Mouse (Mus musculus) CH12.LX (cell line): ENCODE measurements around the gene Tada3. TPM values are rescaled to one million over a fixed set of nuclear protein-coding genes. Genes with fewer than 3 reads are reported as not detected.

Experiments
- DNase-seq: peaks from one replicate; pipeline ENCODE4 v3.0.0-alpha.2; 2013; ENCODE audit errors: extremely low read depth
- H3K27ac ChIP-seq: 2 replicates; pipeline ENCODE4 v1.5.1; 2012; ENCODE audit warnings: low read depth, mild to moderate bottlenecking, control low read depth, moderate library complexity; ENCODE audit not compliant: insufficient read depth
- H3K27me3 ChIP-seq: replicated peaks from 2 replicates; pipeline ENCODE3; 2012; ENCODE audit warnings: inconsistent platforms
- H3K36me3 ChIP-seq, 2 experiments: replicated peaks in 1 of 2; 2 replicates each; pipeline versions ENCODE3 to v1.6.1; 2012; ENCODE audit warnings: inconsistent platforms in 1 of 2, low read length in 1 of 2, mild to moderate bottlenecking in 1 of 2, mixed read lengths in 1 of 2, moderate library complexity in 1 of 2; ENCODE audit not compliant: control insufficient read depth in 1 of 2, insufficient read depth in 1 of 2
- H3K4me1 ChIP-seq, 2 experiments: 2 replicates each; pipeline ENCODE4 v1.6.1; 2012; ENCODE audit warnings: inconsistent platforms in 1 of 2, moderate library complexity in 1 of 2; ENCODE audit not compliant: insufficient read depth in 2 of 2, control insufficient read depth in 1 of 2
- H3K4me2 ChIP-seq: 2 replicates; pipeline ENCODE4 v1.6.1; 2012; ENCODE audit warnings: low read depth, mild to moderate bottlenecking, control low read depth; ENCODE audit not compliant: poor library complexity, insufficient read depth, severe bottlenecking
- H3K4me3 ChIP-seq, 3 experiments: fragments of 150-350 bp in 1 of 3; sonication (generic) in 1 of 3; replicated peaks in 1 of 3; 2 replicates each; pipeline versions ENCODE3 to v1.5.1; 2011 to 2012; ENCODE audit warnings: low read depth in 2 of 3, low read length in 2 of 3, mild to moderate bottlenecking in 2 of 3, moderate library complexity in 2 of 3, control low read depth in 1 of 3, improper control_type of control experiment in 1 of 3, inconsistent platforms in 1 of 3, mixed read lengths in 1 of 3; ENCODE audit not compliant: poor library complexity in 1 of 3
- H3K79me2 ChIP-seq: replicated peaks from 2 replicates; pipeline ENCODE4 v1.6.1; 2012; ENCODE audit warnings: mild to moderate bottlenecking, moderate library complexity; ENCODE audit not compliant: control insufficient read depth, poor library complexity, insufficient read depth, severe bottlenecking; ENCODE audit errors: extremely low read depth
- H3K9ac ChIP-seq: 2 replicates; pipeline ENCODE4 v1.6.1; 2012; ENCODE audit warnings: low read depth, mild to moderate bottlenecking, control low read depth, moderate library complexity; ENCODE audit not compliant: insufficient read depth
- H3K9me3 ChIP-seq: replicated peaks from 2 replicates; pipeline ENCODE3; 2012; ENCODE audit warnings: low read length, inconsistent platforms, mixed read lengths
- CTCF ChIP-seq, 2 experiments: IDR thresholded peaks in 1 of 2; conservative IDR thresholded peaks in 1 of 2; 2 replicates each; pipeline ENCODE4 v1.5.1; 2011 to 2012; ENCODE audit warnings: low read depth in 2 of 2, low read length in 2 of 2, improper control_type of control experiment in 1 of 2, inconsistent platforms in 1 of 2, mild to moderate bottlenecking in 1 of 2, moderate library complexity in 1 of 2
- E2F4 ChIP-seq: IDR thresholded peaks from 2 replicates; pipeline ENCODE4 v1.6.1; 2011; ENCODE audit warnings: low read depth, low read length, improper control_type of control experiment; ENCODE audit not compliant: insufficient replicate concordance
- EP300 ChIP-seq: IDR thresholded peaks from 2 replicates; pipeline ENCODE4 v1.6.1; 2011; ENCODE audit warnings: low read length, improper control_type of control experiment
- ETS1 ChIP-seq: conservative IDR thresholded peaks from 2 replicates; pipeline ENCODE4 v1.6.1; 2012; ENCODE audit warnings: low read depth, mild to moderate bottlenecking, inconsistent platforms, low read length, improper control_type of control experiment, moderate library complexity
- HCFC1 ChIP-seq: IDR thresholded peaks from 2 replicates; pipeline ENCODE4 v1.6.1; 2012; ENCODE audit warnings: low read depth, mild to moderate bottlenecking, inconsistent platforms, low read length, improper control_type of control experiment
- JUND ChIP-seq: conservative IDR thresholded peaks from 2 replicates; pipeline ENCODE4 v1.6.1; 2011; ENCODE audit warnings: low read depth, low read length, improper control_type of control experiment
- MAZ ChIP-seq: IDR thresholded peaks from 2 replicates; pipeline ENCODE4 v1.6.1; 2012; ENCODE audit warnings: low read depth, mild to moderate bottlenecking, inconsistent platforms, low read length, improper control_type of control experiment, moderate library complexity
- MEF2A ChIP-seq: IDR thresholded peaks from 2 replicates; pipeline ENCODE4 v1.6.1; 2014; ENCODE audit warnings: low read depth, mild to moderate bottlenecking, inconsistent platforms, low read length, improper control_type of control experiment, borderline replicate concordance
- NRF1 ChIP-seq: IDR thresholded peaks from 2 replicates; pipeline ENCODE4 v1.6.1; 2014; ENCODE audit warnings: low read depth, mild to moderate bottlenecking, inconsistent platforms, low read length, improper control_type of control experiment, moderate library complexity
- POLR2A ChIP-seq: IDR thresholded peaks from 2 replicates; pipeline ENCODE4 v1.6.1; 2011; ENCODE audit warnings: low read depth, mild to moderate bottlenecking, improper control_type of control experiment, low read length
- RAD21 ChIP-seq: IDR thresholded peaks from 2 replicates; pipeline ENCODE4 v1.6.1; 2011; ENCODE audit warnings: low read depth, mild to moderate bottlenecking, low read length, improper control_type of control experiment, moderate library complexity
- TBP ChIP-seq: conservative IDR thresholded peaks from 2 replicates; pipeline ENCODE4 v1.6.1; 2011; ENCODE audit warnings: low read depth, low read length, improper control_type of control experiment
- UBTF ChIP-seq: IDR thresholded peaks from 2 replicates; pipeline ENCODE4 v1.6.1; 2012; ENCODE audit warnings: low read depth, mild to moderate bottlenecking, inconsistent platforms, low read length, improper control_type of control experiment, moderate library complexity
- ZC3H11A ChIP-seq: IDR thresholded peaks from 2 replicates; pipeline ENCODE4 v1.6.1; 2012; ENCODE audit warnings: low read depth, mild to moderate bottlenecking, inconsistent platforms, low read length, improper control_type of control experiment
- dilution Hi-C: fragments of 300-500 bp; cut with MboI; formaldehyde crosslinking; loops from 2 replicates; pipeline ENCODE4 v1.14.3; 2020; ENCODE audit warnings: low sequenced_read_pairs; ENCODE audit not compliant: extremely low pct_unique_long_range_greater_than_20kb, extremely low pct_ligation_motif_present
- in situ Hi-C: fragments of 300-500 bp; cut with MboI; formaldehyde crosslinking; loops from 3 replicates; pipeline ENCODE4 v1.14.3; 2019; ENCODE audit warnings: low sequenced_read_pairs, low pct_ligation_motif_present, low pct_unique_long_range_greater_than_20kb, mixed read lengths
- polyA plus RNA-seq: library from polyadenylated mRNA; unstranded; fragments of >175 nt; gene quantifications from 2 replicates; pipeline ENCODE4 v1.2.1, GENCODE M21; 2012; ENCODE audit warnings: low read depth; ENCODE audit not compliant: insufficient read length
- total RNA-seq, 2 experiments: library from RNA; depleted of rRNA; stranded (reverse); fragments of 300-350 nt in 1 of 2; fragments of >200 nt in 1 of 2; gene quantifications; 2 replicates each; pipeline ENCODE4 v1.2.3; 2012 to 2014

The Tada3 gene
- total and polyA plus RNA-seq, 3 experiments, result 7.2 to 28.2 (median 19.4) TPM

GRCm38 (mm10) chr6:113406683-113407082, 29.0 kb upstream of the Tada3 start:
- no peak overlapping the region for H3K4me3 ChIP-seq
- no peak overlapping the region for H3K27ac ChIP-seq
- dilution Hi-C loops, result no loop called here
- peak in 1 of 2 experiments; percentile 50; a peak in 2 of 4 replicates for TF ChIP-seq CTCF (conservative IDR thresholded peaks at IDR 0.05 in 1 of 2, IDR thresholded peaks at IDR 0.05 in 1 of 2; ENCODE audit: low read depth in 2 of 2, low read length in 2 of 2)
- no peak for TF ChIP-seq JUND
- peak; percentile 5 for TF ChIP-seq RAD21
- TF ChIP-seq, all 38 proteins: peak for 2
- peaks cover 4 to 12% of the 10 kb centered on the region in 2 experiments; a peak in 3 of 4 replicates for H3K4me1 ChIP-seq
- in situ Hi-C loops, result no loop called here
- H3K9ac ChIP-seq, result no peak overlapping the region
- H3K9me3 ChIP-seq, result no peaks in the 10 kb centered on the region
- no peak overlapping the region for H3K4me2 ChIP-seq
- H3K79me2 ChIP-seq, result no peaks in the 10 kb centered on the region
- no peak for DNase-seq
- H3K27me3 ChIP-seq, result no peaks in the 10 kb centered on the region
- H3K36me3 ChIP-seq, result peaks cover 67 to 93% of the 10 kb centered on the region in 2 experiments

DNA sequence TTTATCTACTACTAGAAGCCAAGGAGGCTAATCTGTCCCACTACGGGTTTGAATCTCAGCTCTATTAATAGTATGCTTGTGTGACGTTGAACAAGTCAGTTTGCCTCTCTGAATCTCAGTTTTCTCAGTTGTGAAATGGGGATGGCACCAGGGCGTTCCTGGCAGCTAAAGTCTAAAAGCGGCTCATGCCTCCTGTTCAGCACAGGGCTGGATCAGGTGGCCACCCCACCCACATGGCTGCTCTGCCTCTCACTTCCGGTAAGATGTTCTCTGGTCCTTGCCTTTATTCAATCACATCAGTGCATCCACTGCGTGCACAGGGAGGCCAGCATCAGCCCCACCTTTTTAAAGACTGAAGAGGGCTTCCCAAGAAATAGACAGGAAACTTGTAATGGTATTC, 27.8 kb upstream of the Tada3 start:
- H3K4me3 ChIP-seq, result no peak overlapping the region
- H3K36me3 ChIP-seq, result peaks cover 70 to 94% of the 10 kb centered on the region in 2 experiments
- H3K27ac ChIP-seq, result no peak overlapping the region
- H3K27me3 ChIP-seq, result no peaks in the 10 kb centered on the region
- dilution Hi-C loops (no loop called here), in situ Hi-C loops (no loop called here)
- no peak for TF ChIP-seq UBTF
- TF ChIP-seq EP300, result no peak
- no peak for TF ChIP-seq ETS1
- no peak for TF ChIP-seq MAZ
- TF ChIP-seq POLR2A, result no peak
- no peak for TF ChIP-seq HCFC1
- no peak for TF ChIP-seq ZC3H11A
- TF ChIP-seq RAD21, result no peak
- no peak for TF ChIP-seq MEF2A
- TF ChIP-seq NRF1, result no peak
- TF ChIP-seq E2F4, result no peak
- no peak for TF ChIP-seq TBP
- H3K9me3 ChIP-seq, result no peaks in the 10 kb centered on the region
- peaks cover 4 to 12% of the 10 kb centered on the region in 2 experiments; a peak in 3 of 4 replicates for H3K4me1 ChIP-seq
- DNase-seq, result no peak
- no peaks in the 10 kb centered on the region for H3K79me2 ChIP-seq
- H3K9ac ChIP-seq, result no peak overlapping the region
- no peak overlapping the region for H3K4me2 ChIP-seq
